Mouse (Mus musculus): Measurements from ENCODE around the gene Tnik. TPM values are rescaled to one million over a fixed set of nuclear protein-coding genes. Genes with fewer than 3 reads are reported as not detected.

The Tnik gene
- polyA plus RNA-seq, 1 experiment, result not detected

- H3K27me3 ChIP-seq (ENCODE audit: control insufficient read depth), result no peaks in the 10 kb centered on the region
- H3K36me3 ChIP-seq (ENCODE audit: control insufficient read depth), result no peaks in the 10 kb centered on the region
- H3K9me3 ChIP-seq (ENCODE audit: control insufficient read depth, low read length), result no peaks in the 10 kb centered on the region; the same call in 1 of the 2 replicates
- no peak overlapping the region for H3K4me3 ChIP-seq (replicated peaks)
- TF ChIP-seq TAL1 (IDR thresholded peaks at IDR 0.05; ENCODE audit: low read length) (no peak), GATA1 (IDR thresholded peaks at IDR 0.05; ENCODE audit: low read length) (no peak)
- H3K4me1 ChIP-seq (ENCODE audit: control insufficient read depth), result no peaks in the 10 kb centered on the region
Observed at GRCm38 (mm10) chr3:28274763-28275162, 11.7 kb downstream of the Tnik start.

GRCm38 (mm10) chr3:28289693-28290092, 26.7 kb downstream of the Tnik start:
- H3K36me3 ChIP-seq (ENCODE audit: control insufficient read depth), result no peaks in the 10 kb centered on the region
- H3K27me3 ChIP-seq (ENCODE audit: control insufficient read depth), result no peaks in the 10 kb centered on the region
- TF ChIP-seq GATA1 (IDR thresholded peaks at IDR 0.05; ENCODE audit: low read length), result no peak
- no peak for TF ChIP-seq TAL1 (IDR thresholded peaks at IDR 0.05; ENCODE audit: low read length)
- H3K9me3 ChIP-seq (ENCODE audit: control insufficient read depth, low read length), result no peaks in the 10 kb centered on the region
- H3K4me3 ChIP-seq (replicated peaks), result no peak overlapping the region
- H3K4me1 ChIP-seq (ENCODE audit: control insufficient read depth), result no peaks in the 10 kb centered on the region

- Histone ChIP-seq H3K27me3 (ENCODE audit: control insufficient read depth) (no peaks in the 10 kb centered on the region), H3K4me3 (replicated peaks) (no peak overlapping the region), H3K36me3 (ENCODE audit: control insufficient read depth) (no peaks in the 10 kb centered on the region), H3K9me3 (ENCODE audit: control insufficient read depth, low read length) (no peaks in the 10 kb centered on the region), H3K4me1 (ENCODE audit: control insufficient read depth) (peaks cover 25% of the 10 kb centered on the region)
- peak; percentile 14; the same call in 1 of the 2 replicates for TF ChIP-seq GATA1 (IDR thresholded peaks at IDR 0.05; ENCODE audit: low read length)
- no peak for TF ChIP-seq TAL1 (IDR thresholded peaks at IDR 0.05; ENCODE audit: low read length)
Observed at GRCm38 (mm10) chr3:28301378-28301777, 38.4 kb downstream of the Tnik start.

GRCm38 (mm10) chr3:28303915-28304314, 40.9 kb downstream of the Tnik start:
- TF ChIP-seq TAL1 (IDR thresholded peaks at IDR 0.05; ENCODE audit: low read length) (no peak), GATA1 (IDR thresholded peaks at IDR 0.05; ENCODE audit: low read length) (no peak)
- no peak overlapping the region for H3K4me3 ChIP-seq (replicated peaks)
- H3K36me3 ChIP-seq (ENCODE audit: control insufficient read depth), result no peaks in the 10 kb centered on the region
- no peaks in the 10 kb centered on the region for H3K27me3 ChIP-seq (ENCODE audit: control insufficient read depth)
- H3K4me1 ChIP-seq (ENCODE audit: control insufficient read depth), result peaks cover 25% of the 10 kb centered on the region
- H3K9me3 ChIP-seq (ENCODE audit: control insufficient read depth, low read length), result no peaks in the 10 kb centered on the region

GRCm38 (mm10) chr3:28306852-28307251, 43.8 kb downstream of the Tnik start:
- Histone ChIP-seq H3K36me3 (ENCODE audit: control insufficient read depth) (no peaks in the 10 kb centered on the region), H3K27me3 (ENCODE audit: control insufficient read depth) (no peaks in the 10 kb centered on the region), H3K4me3 (replicated peaks) (no peak overlapping the region), H3K4me1 (ENCODE audit: control insufficient read depth) (peaks cover 5% of the 10 kb centered on the region), H3K9me3 (ENCODE audit: control insufficient read depth, low read length) (no peaks in the 10 kb centered on the region)
- no peak for TF ChIP-seq GATA1 (IDR thresholded peaks at IDR 0.05; ENCODE audit: low read length)
- no peak for TF ChIP-seq TAL1 (IDR thresholded peaks at IDR 0.05; ENCODE audit: low read length)

- H3K4me3 ChIP-seq (replicated peaks), result no peak overlapping the region
- H3K36me3 ChIP-seq (ENCODE audit: control insufficient read depth), result no peaks in the 10 kb centered on the region
- no peaks in the 10 kb centered on the region for H3K4me1 ChIP-seq (ENCODE audit: control insufficient read depth)
- H3K9me3 ChIP-seq (ENCODE audit: control insufficient read depth, low read length), result no peaks in the 10 kb centered on the region
- no peaks in the 10 kb centered on the region for H3K27me3 ChIP-seq (ENCODE audit: control insufficient read depth)
- TF ChIP-seq TAL1 (IDR thresholded peaks at IDR 0.05; ENCODE audit: low read length) (no peak), GATA1 (IDR thresholded peaks at IDR 0.05; ENCODE audit: low read length) (no peak)
Observed at GRCm38 (mm10) chr3:28314438-28314837, 51.4 kb downstream of the Tnik start.

GRCm38 (mm10) chr3:28317339-28317738, 54.3 kb downstream of the Tnik start:
- TF ChIP-seq GATA1 (IDR thresholded peaks at IDR 0.05; ENCODE audit: low read length) (no peak), TAL1 (IDR thresholded peaks at IDR 0.05; ENCODE audit: low read length) (no peak)
- H3K36me3 ChIP-seq (ENCODE audit: control insufficient read depth), result no peaks in the 10 kb centered on the region
- no peaks in the 10 kb centered on the region for H3K9me3 ChIP-seq (ENCODE audit: control insufficient read depth, low read length)
- H3K4me3 ChIP-seq (replicated peaks), result no peak overlapping the region
- no peaks in the 10 kb centered on the region for H3K27me3 ChIP-seq (ENCODE audit: control insufficient read depth)
- no peaks in the 10 kb centered on the region for H3K4me1 ChIP-seq (ENCODE audit: control insufficient read depth)

GRCm38 (mm10) chr3:28321635-28322034, 58.6 kb downstream of the Tnik start:
- H3K27me3 ChIP-seq (ENCODE audit: control insufficient read depth), result no peaks in the 10 kb centered on the region
- no peaks in the 10 kb centered on the region for H3K36me3 ChIP-seq (ENCODE audit: control insufficient read depth)
- no peaks in the 10 kb centered on the region for H3K9me3 ChIP-seq (ENCODE audit: control insufficient read depth, low read length)
- H3K4me1 ChIP-seq (ENCODE audit: control insufficient read depth), result no peaks in the 10 kb centered on the region
- TF ChIP-seq GATA1 (IDR thresholded peaks at IDR 0.05; ENCODE audit: low read length) (no peak), TAL1 (IDR thresholded peaks at IDR 0.05; ENCODE audit: low read length) (no peak)
- no peak overlapping the region for H3K4me3 ChIP-seq (replicated peaks)

- Histone ChIP-seq H3K27me3 (ENCODE audit: control insufficient read depth) (no peaks in the 10 kb centered on the region), H3K4me1 (ENCODE audit: control insufficient read depth) (no peaks in the 10 kb centered on the region), H3K36me3 (ENCODE audit: control insufficient read depth) (no peaks in the 10 kb centered on the region), H3K4me3 (replicated peaks) (no peak overlapping the region), H3K9me3 (ENCODE audit: control insufficient read depth, low read length) (no peaks in the 10 kb centered on the region)
- TF ChIP-seq TAL1 (IDR thresholded peaks at IDR 0.05; ENCODE audit: low read length) (no peak), GATA1 (IDR thresholded peaks at IDR 0.05; ENCODE audit: low read length) (no peak)
Observed at GRCm38 (mm10) chr3:28325613-28326233, 62.7 kb downstream of the Tnik start.

- Histone ChIP-seq H3K4me3 (replicated peaks) (no peak overlapping the region), H3K36me3 (ENCODE audit: control insufficient read depth) (no peaks in the 10 kb centered on the region), H3K27me3 (ENCODE audit: control insufficient read depth) (no peaks in the 10 kb centered on the region), H3K4me1 (ENCODE audit: control insufficient read depth) (no peaks in the 10 kb centered on the region), H3K9me3 (ENCODE audit: control insufficient read depth, low read length) (no peaks in the 10 kb centered on the region)
- TF ChIP-seq TAL1 (IDR thresholded peaks at IDR 0.05; ENCODE audit: low read length) (no peak), GATA1 (IDR thresholded peaks at IDR 0.05; ENCODE audit: low read length) (no peak)
Observed at GRCm38 (mm10) chr3:28332316-28332715, 69.3 kb downstream of the Tnik start.

Measured in erythroblast, embryonic 14.5 days (primary cell).